Mouse (Mus musculus) thymus, adult 2 months (tissue): ENCODE results near the gene Dgcr6.
A peak's percentile ranks its signal among the peaks of the same experiment; 100 is the strongest.

Source experiments
- CTCF ChIP-seq: fragments of 200-500 bp; IDR thresholded peaks from 2 replicates; pipeline ENCODE4 v1.5.1; 2012; ENCODE audit warnings: mild to moderate bottlenecking, control low read depth, low read length, moderate library complexity, borderline replicate concordance; ENCODE audit not compliant: control insufficient read depth, poor library complexity, insufficient read depth; ENCODE audit errors: extremely low read depth
- POLR2A ChIP-seq: fragments of 200-500 bp; IDR thresholded peaks from 2 replicates; pipeline ENCODE4 v1.6.1; 2012; ENCODE audit warnings: mild to moderate bottlenecking, low read length, control low read depth, moderate library complexity; ENCODE audit not compliant: control insufficient read depth, poor library complexity, insufficient read depth; ENCODE audit errors: extremely low read depth

- peak; percentile 82; the same call in 1 of the 2 replicates for TF ChIP-seq CTCF
- no peak for TF ChIP-seq POLR2A
These were observed at the start of gene Dgcr6 for GRCm38 (mm10) chr16:18052731-18053202.
